Mouse (Mus musculus): ENCODE measurements at regions not wholly inside any gene's neighbourhood (a gene's known extent, or its start where the extent isn't known, plus 50 kb on each side); places are given as distances from the start of the nearest gene placed in this dataset.

DNA sequence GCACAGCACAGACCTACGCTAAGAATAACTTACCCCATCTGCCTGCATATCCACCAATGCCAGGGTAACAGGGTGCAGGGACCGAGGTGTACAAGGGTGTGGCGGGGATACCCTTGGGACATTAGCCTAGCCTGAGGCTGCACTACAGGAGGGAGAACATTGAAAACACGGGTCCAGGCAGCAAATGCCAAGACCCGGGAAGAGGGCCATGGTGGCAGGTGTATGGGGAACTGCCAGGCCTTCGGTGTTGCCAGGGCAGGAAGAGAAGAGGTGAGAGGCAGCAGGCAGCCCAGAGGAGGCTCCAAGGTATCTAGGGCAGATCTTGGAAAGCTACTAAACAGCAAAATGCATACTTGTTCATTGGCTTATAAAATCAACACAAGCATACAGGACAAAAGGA lies 85.7 kb upstream of the Atp1a1 start:
- no peak for DNase-seq
- Histone ChIP-seq H3K27me3 (ENCODE audit: control insufficient read depth, insufficient read depth, low read length) (no peaks in the 10 kb centered on the region), H3K36me3 (ENCODE audit: control insufficient read depth, insufficient read depth, low read length) (no peaks in the 10 kb centered on the region), H3K4me1 (replicated peaks; ENCODE audit: control insufficient read depth, insufficient read depth, low read length) (peaks cover 16% of the 10 kb centered on the region), H3K4me3 (ENCODE audit: control insufficient read depth, insufficient read depth, low read length) (no peak overlapping the region), H3K27ac (ENCODE audit: control insufficient read depth, insufficient read depth, low read length) (no peak overlapping the region)
- 94% methylated on average over 6 of the region's 6 CpGs for WGBS
- TF ChIP-seq POLR2A (IDR thresholded peaks at IDR 0.05; ENCODE audit: control insufficient read depth, extremely low read depth, insufficient read depth, low read length, poor library complexity) (no peak), CTCF (IDR thresholded peaks at IDR 0.05; ENCODE audit: borderline replicate concordance, control insufficient read depth, extremely low read depth, insufficient read depth, low read length, poor library complexity) (no peak)

DNA sequence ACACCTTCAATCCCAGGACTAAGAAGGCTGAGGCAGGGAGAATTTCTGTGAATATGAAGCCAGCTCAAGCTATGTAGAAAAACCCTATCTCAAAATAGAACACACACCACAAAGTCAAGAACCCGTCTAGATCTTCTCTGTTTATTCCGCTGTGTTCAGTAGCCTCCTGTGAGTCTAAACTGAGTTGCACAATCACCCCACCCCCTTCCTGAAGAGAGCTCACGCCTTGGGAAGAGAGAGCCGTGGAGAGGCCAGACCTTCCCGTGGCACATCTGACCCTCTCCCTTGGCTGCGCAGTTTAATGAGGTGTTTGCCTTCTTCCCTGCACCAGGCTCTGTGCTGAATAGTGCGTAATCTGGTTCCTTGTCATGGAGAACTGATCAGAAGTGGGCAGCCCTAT lies 80.7 kb upstream of the Atp1a1 start:
- 57% methylated on average over 7 of the region's 7 CpGs for WGBS
- Histone ChIP-seq H3K27ac (ENCODE audit: control insufficient read depth, insufficient read depth, low read length) (no peak overlapping the region), H3K4me3 (ENCODE audit: control insufficient read depth, insufficient read depth, low read length) (no peak overlapping the region), H3K27me3 (ENCODE audit: control insufficient read depth, insufficient read depth, low read length) (no peaks in the 10 kb centered on the region), H3K36me3 (ENCODE audit: control insufficient read depth, insufficient read depth, low read length) (no peaks in the 10 kb centered on the region), H3K4me1 (replicated peaks; ENCODE audit: control insufficient read depth, insufficient read depth, low read length) (peaks cover 30% of the 10 kb centered on the region)
- DNase-seq: no peak
- TF ChIP-seq CTCF (IDR thresholded peaks at IDR 0.05; ENCODE audit: borderline replicate concordance, control insufficient read depth, extremely low read depth, insufficient read depth, low read length, poor library complexity) (no peak), POLR2A (IDR thresholded peaks at IDR 0.05; ENCODE audit: control insufficient read depth, extremely low read depth, insufficient read depth, low read length, poor library complexity) (no peak)

DNA sequence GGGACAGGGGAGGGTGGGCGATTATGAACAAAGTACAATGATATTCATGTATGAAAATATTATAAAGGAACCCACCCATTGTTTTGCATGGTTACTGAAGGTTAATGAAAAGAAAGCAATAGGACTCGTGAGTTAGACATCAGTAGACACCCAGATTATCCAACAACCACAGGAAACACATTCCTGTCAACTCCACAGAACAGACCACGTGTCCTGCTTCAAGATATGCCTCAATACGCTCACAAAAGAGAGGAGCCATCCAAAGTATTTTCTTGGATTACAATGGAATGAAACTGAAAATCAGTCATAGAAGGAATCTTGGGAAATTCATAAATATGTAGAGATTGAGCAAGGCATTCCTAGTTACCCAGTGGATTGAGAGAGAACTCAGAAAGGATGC lies 68.5 kb upstream of the Atp1a1 start:
- Histone ChIP-seq H3K4me1 (replicated peaks; ENCODE audit: control insufficient read depth, insufficient read depth, low read length) (peaks cover 40% of the 10 kb centered on the region), H3K27ac (ENCODE audit: control insufficient read depth, insufficient read depth, low read length) (no peak overlapping the region), H3K4me3 (ENCODE audit: control insufficient read depth, insufficient read depth, low read length) (no peak overlapping the region), H3K36me3 (ENCODE audit: control insufficient read depth, insufficient read depth, low read length) (no peaks in the 10 kb centered on the region), H3K27me3 (ENCODE audit: control insufficient read depth, insufficient read depth, low read length) (no peaks in the 10 kb centered on the region)
- 83% methylated on average over 4 of the region's 4 CpGs for WGBS
- no peak for DNase-seq
- TF ChIP-seq CTCF (IDR thresholded peaks at IDR 0.05; ENCODE audit: borderline replicate concordance, control insufficient read depth, extremely low read depth, insufficient read depth, low read length, poor library complexity) (no peak), POLR2A (IDR thresholded peaks at IDR 0.05; ENCODE audit: control insufficient read depth, extremely low read depth, insufficient read depth, low read length, poor library complexity) (no peak)

DNA sequence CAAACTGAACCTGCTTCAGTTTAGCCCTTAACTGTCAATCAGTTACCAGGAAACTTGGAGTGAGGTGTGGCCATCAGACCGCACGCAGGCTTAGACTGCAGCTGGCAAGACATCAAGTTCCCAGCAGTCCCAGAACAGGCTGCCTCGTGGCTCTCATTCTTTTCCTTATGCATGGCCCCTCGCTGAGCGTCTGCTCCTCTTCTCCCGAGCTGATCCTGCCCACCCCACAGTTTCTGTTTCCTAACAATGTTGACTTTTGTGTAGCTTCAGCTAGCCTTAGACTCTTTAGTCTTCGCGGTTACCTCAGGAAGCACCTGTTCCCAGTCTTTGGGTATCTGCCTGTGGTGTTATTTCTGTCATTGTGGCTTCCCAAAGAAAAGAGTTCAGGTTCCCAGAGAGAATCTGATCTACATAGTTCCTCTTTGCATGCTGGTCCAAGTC lies 66.1 kb upstream of the Atp1a1 start:
- no peaks in the 10 kb centered on the region for H3K36me3 ChIP-seq (ENCODE audit: control insufficient read depth, insufficient read depth, low read length)
- H3K4me3 ChIP-seq (ENCODE audit: control insufficient read depth, insufficient read depth, low read length): peak overlapping the region; percentile 9
- TF ChIP-seq CTCF (IDR thresholded peaks at IDR 0.05; ENCODE audit: borderline replicate concordance, control insufficient read depth, extremely low read depth, insufficient read depth, low read length, poor library complexity) (no peak), POLR2A (IDR thresholded peaks at IDR 0.05; ENCODE audit: control insufficient read depth, extremely low read depth, insufficient read depth, low read length, poor library complexity) (no peak)
- peak; percentile 30 for DNase-seq
- peak overlapping the region; percentile 66 for H3K27ac ChIP-seq (ENCODE audit: control insufficient read depth, insufficient read depth, low read length)
- H3K4me1 ChIP-seq (replicated peaks; ENCODE audit: control insufficient read depth, insufficient read depth, low read length): peaks cover 47% of the 10 kb centered on the region
- H3K27me3 ChIP-seq (ENCODE audit: control insufficient read depth, insufficient read depth, low read length): no peaks in the 10 kb centered on the region
- 2% methylated on average over 8 of the region's 8 CpGs for WGBS

DNA sequence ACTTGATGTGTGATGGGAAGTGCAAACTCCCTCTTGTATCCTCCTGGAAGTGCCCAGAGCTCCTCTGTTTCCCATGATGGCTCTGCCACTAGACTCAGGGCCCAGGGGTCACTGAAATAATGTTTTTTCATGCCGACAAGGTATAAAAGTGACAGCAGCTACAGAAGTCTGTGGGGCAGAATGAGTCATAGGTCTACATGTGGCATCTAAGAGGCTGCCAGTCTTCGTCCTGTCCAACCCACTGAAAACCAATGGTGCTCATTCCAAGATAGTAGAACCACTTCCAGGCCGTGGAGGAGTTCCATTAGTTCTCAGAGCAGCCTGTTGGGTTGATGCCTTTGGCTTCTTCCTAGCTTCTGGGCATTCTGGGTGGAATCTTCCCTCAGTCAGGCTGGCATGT lies 65.3 kb upstream of the Atp1a1 start:
- DNase-seq: no peak
- H3K36me3 ChIP-seq (ENCODE audit: control insufficient read depth, insufficient read depth, low read length): no peaks in the 10 kb centered on the region
- H3K4me1 ChIP-seq (replicated peaks; ENCODE audit: control insufficient read depth, insufficient read depth, low read length): peaks cover 45% of the 10 kb centered on the region
- 66% methylated on average over 3 of the region's 3 CpGs for WGBS
- TF ChIP-seq CTCF (IDR thresholded peaks at IDR 0.05; ENCODE audit: borderline replicate concordance, control insufficient read depth, extremely low read depth, insufficient read depth, low read length, poor library complexity): no peak
- no peak for TF ChIP-seq POLR2A (IDR thresholded peaks at IDR 0.05; ENCODE audit: control insufficient read depth, extremely low read depth, insufficient read depth, low read length, poor library complexity)
- peak overlapping the region; percentile 12 for H3K27ac ChIP-seq (ENCODE audit: control insufficient read depth, insufficient read depth, low read length)
- H3K4me3 ChIP-seq (ENCODE audit: control insufficient read depth, insufficient read depth, low read length): no peak overlapping the region
- no peaks in the 10 kb centered on the region for H3K27me3 ChIP-seq (ENCODE audit: control insufficient read depth, insufficient read depth, low read length)

DNA sequence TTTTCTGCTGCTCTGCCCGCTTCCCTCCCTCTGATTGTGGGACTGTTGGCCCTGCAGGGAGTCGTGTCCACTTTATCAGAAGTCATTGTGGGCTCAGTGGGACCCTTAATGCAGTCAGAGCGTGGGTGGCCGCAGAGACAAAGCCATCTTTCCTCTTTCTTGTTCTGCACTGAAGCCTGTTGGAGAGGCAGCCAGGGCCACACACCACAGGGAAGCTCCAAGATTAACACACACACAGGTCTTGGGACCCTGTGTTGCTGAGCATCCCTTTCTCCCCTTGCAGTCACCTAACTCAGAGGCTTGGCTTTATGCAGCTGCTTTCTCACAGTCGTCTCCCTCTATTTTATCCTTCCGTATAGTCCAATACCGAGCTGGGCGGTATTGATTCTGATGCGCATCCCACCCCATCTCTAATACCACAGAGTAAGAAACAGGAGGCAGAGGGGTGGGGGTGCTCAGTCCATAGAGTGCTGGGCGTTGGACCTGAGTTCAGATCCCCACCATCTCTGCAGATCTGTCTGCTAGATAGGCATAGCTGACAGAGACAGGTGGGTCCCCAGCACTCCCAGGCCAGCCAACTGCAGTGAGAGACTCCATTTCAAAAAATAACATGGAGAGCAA lies 63.4 kb upstream of the Atp1a1 start:
- 85% methylated on average over 10 of the region's 10 CpGs for WGBS
- peaks cover 31% of the 10 kb centered on the region for H3K4me1 ChIP-seq (replicated peaks; ENCODE audit: control insufficient read depth, insufficient read depth, low read length)
- H3K4me3 ChIP-seq (ENCODE audit: control insufficient read depth, insufficient read depth, low read length): no peak overlapping the region
- no peak overlapping the region for H3K27ac ChIP-seq (ENCODE audit: control insufficient read depth, insufficient read depth, low read length)
- H3K36me3 ChIP-seq (ENCODE audit: control insufficient read depth, insufficient read depth, low read length): no peaks in the 10 kb centered on the region
- no peak for TF ChIP-seq CTCF (IDR thresholded peaks at IDR 0.05; ENCODE audit: borderline replicate concordance, control insufficient read depth, extremely low read depth, insufficient read depth, low read length, poor library complexity)
- no peak for TF ChIP-seq POLR2A (IDR thresholded peaks at IDR 0.05; ENCODE audit: control insufficient read depth, extremely low read depth, insufficient read depth, low read length, poor library complexity)
- no peaks in the 10 kb centered on the region for H3K27me3 ChIP-seq (ENCODE audit: control insufficient read depth, insufficient read depth, low read length)
- no peak for DNase-seq

DNA sequence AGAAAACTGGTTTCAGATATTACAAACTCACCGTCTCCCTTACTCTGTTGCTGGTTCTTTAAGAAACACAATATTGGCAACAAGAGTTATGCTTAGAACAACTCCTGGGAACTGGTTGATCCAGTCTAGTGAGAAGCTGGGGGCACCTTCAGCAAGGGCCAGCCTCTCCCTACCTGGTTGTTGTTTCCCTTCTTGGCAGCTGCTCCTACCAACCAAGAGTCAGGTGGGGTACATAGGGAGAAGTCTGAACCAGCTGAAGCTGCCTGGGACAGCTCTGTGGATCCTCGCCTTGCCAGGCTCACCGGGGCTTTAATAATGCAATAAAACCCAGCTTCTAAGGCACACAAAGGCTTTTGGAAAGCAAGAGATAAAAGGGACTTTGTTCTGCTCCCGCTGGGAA lies 62.7 kb upstream of the Atp1a1 start:
- H3K4me3 ChIP-seq (ENCODE audit: control insufficient read depth, insufficient read depth, low read length): no peak overlapping the region
- no peak for DNase-seq
- peaks cover 31% of the 10 kb centered on the region for H3K4me1 ChIP-seq (replicated peaks; ENCODE audit: control insufficient read depth, insufficient read depth, low read length)
- no peaks in the 10 kb centered on the region for H3K27me3 ChIP-seq (ENCODE audit: control insufficient read depth, insufficient read depth, low read length)
- H3K36me3 ChIP-seq (ENCODE audit: control insufficient read depth, insufficient read depth, low read length): no peaks in the 10 kb centered on the region
- no peak overlapping the region for H3K27ac ChIP-seq (ENCODE audit: control insufficient read depth, insufficient read depth, low read length)
- WGBS: 72% methylated on average over 4 of the region's 4 CpGs
- TF ChIP-seq POLR2A (IDR thresholded peaks at IDR 0.05; ENCODE audit: control insufficient read depth, extremely low read depth, insufficient read depth, low read length, poor library complexity): no peak
- no peak for TF ChIP-seq CTCF (IDR thresholded peaks at IDR 0.05; ENCODE audit: borderline replicate concordance, control insufficient read depth, extremely low read depth, insufficient read depth, low read length, poor library complexity)

Data from thymus, adult 2 months (tissue).